Mouse (Mus musculus) cortical plate, adult 2 months (tissue): ENCODE measurements around the gene Ptprh.

ENCODE experiments used
- CTCF ChIP-seq: fragments of 200-500 bp; IDR thresholded peaks from 2 replicates; pipeline ENCODE4 v1.5.1; 2011; ENCODE audit warnings: mild to moderate bottlenecking, control low read depth, low read length; ENCODE audit not compliant: insufficient read depth; ENCODE audit errors: extremely low read depth
- POLR2A ChIP-seq: fragments of 200-500 bp; IDR thresholded peaks from 2 replicates; pipeline ENCODE4 v1.6.1; 2011; ENCODE audit warnings: mild to moderate bottlenecking, low read length, control low read depth; ENCODE audit not compliant: insufficient read depth; ENCODE audit errors: extremely low read depth

DNA sequence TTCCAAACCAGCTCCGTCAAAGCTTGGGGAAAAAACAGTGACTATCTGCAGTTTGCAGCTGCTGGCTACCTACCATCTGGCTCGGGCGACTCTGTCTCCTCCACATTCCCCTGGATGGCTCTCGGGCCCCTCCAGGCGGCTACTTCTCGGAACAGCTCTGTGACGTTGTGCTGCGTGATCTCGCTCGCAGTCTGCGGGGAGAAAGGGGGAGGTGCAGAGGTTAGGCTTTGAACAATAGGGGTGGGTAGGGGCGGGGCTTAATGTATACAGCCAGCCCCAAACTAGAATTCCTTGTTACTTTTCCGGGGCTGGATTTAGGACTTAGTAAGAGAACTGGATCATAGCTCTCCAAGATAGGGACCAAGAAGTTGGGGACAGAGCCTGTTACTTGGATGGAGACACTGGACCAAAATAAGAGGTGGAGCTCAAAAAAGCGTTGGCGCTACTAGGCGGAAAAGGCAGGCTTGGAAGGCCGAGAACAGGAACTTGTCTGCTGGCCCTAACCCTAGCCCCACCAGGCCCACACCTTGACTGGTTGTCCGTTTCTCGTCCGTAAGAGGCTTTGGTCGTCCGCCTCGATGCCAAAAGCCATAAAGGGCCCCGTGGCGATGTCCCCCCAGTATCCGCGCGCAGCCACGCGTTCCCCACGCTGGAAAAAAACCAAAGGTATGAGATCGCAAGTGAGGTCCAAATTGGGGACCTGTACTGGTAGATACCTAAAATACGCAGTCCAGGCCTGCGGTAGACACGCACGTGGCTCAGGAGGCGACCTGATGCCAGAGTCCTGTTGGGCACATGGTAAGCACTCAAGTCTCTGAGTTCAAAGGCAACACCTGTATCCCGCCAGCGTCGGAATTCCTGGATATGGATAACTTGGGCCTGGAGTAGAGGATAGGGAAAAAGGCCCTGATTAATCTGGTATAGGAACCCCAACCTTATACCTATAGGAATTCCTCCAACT is 77.2 kb downstream of the Ptprh start:
- TF ChIP-seq CTCF (peak; percentile 64), POLR2A (no peak; the same call in 1 of the 2 replicates)
